Mouse (Mus musculus) midbrain, embryonic 15.5 days (tissue): Measurements from ENCODE around the gene Hpse2. TPM values are rescaled to one million over a fixed set of nuclear protein-coding genes. Genes with fewer than 3 reads are reported as not detected.

Experiments
- ATAC-seq: fragments of 200-750 bp; cut with Nextera tagmentation; replicated peaks from 2 replicates; pipeline ENCODE4 v1.8.0; 2017; ENCODE audit warnings: moderate TSS enrichment
- H3K27ac ChIP-seq: fragments of 300-500 bp; sonication (generic); 2 replicates; pipeline ENCODE4 v1.5.1; 2015; ENCODE audit warnings: mild to moderate bottlenecking, inconsistent platforms
- H3K27me3 ChIP-seq: fragments of 300-500 bp; sonication (generic); replicated peaks from 2 replicates; pipeline ENCODE4 v1.6.1; 2015; ENCODE audit warnings: inconsistent platforms
- H3K36me3 ChIP-seq: fragments of 300-500 bp; sonication (generic); replicated peaks from 2 replicates; pipeline ENCODE4 v1.6.1; 2015; ENCODE audit warnings: inconsistent platforms
- H3K4me1 ChIP-seq: fragments of 300-500 bp; sonication (generic); 2 replicates; pipeline ENCODE4 v1.6.1; 2015; ENCODE audit warnings: inconsistent platforms
- H3K4me2 ChIP-seq: fragments of 300-500 bp; sonication (generic); 2 replicates; pipeline ENCODE4 v1.6.1; 2015; ENCODE audit warnings: inconsistent platforms, mild to moderate bottlenecking, moderate library complexity
- H3K4me3 ChIP-seq: fragments of 300-500 bp; sonication (generic); 2 replicates; pipeline ENCODE4 v1.5.1; 2015; ENCODE audit warnings: mild to moderate bottlenecking, inconsistent platforms
- H3K9ac ChIP-seq: fragments of 300-500 bp; sonication (generic); 2 replicates; pipeline ENCODE4 v1.6.1; 2015; ENCODE audit warnings: mild to moderate bottlenecking, inconsistent platforms
- H3K9me3 ChIP-seq: fragments of 300-500 bp; sonication (generic); 2 replicates; pipeline ENCODE4 v1.6.1; 2016; ENCODE audit warnings: inconsistent platforms
- WGBS: fragments of 180-500 bp; shearing (Covaris S2); methylation state at CpG from one replicate; pipeline ENCODE4 v1.1.7; 2015; ENCODE audit warnings: mixed read lengths; 5-methylcytosine and 5-hydroxymethylcytosine counted together
- polyA plus RNA-seq: library from polyadenylated mRNA; unstranded; fragments of >200 nt; fragmentation: Nextera tagmentation; extraction: Ambion mirVana; gene quantifications from 2 replicates; pipeline ENCODE4 v1.2.1, GENCODE M21; 2015

Hpse2 gene
- polyA plus RNA-seq, 1 experiment from 2014 or later = 0.18 TPM

GRCm38 (mm10) chr19:42753141-42753917 is 634.8 kb downstream of the Hpse2 start:
- H3K9me3 ChIP-seq = no peaks in the 10 kb centered on the region
- ATAC-seq = peak; percentile 43
- no peak overlapping the region for H3K9ac ChIP-seq
- peak overlapping the region; percentile 51; the same call in 1 of the 2 replicates for H3K27ac ChIP-seq
- H3K4me1 ChIP-seq = peaks cover 16% of the 10 kb centered on the region
- H3K36me3 ChIP-seq = no peaks in the 10 kb centered on the region
- 31% methylated on average over 11 of the region's 11 CpGs for WGBS
- H3K4me3 ChIP-seq = no peak overlapping the region
- H3K27me3 ChIP-seq = no peaks in the 10 kb centered on the region
- peak overlapping the region; percentile 52 for H3K4me2 ChIP-seq

- Histone ChIP-seq H3K27ac (peak within 1 kb of the TSS; percentile 51), H3K36me3 (no peaks in the 10 kb centered on the region), H3K4me3 (peak within 1 kb of the TSS; percentile 31), H3K4me1 (peaks cover 16% of the 10 kb centered on the region), H3K9me3 (no peaks in the 10 kb centered on the region), H3K9ac (peak within 1 kb of the TSS; percentile 33), H3K27me3 (no peaks in the 10 kb centered on the region), H3K4me2 (peak within 1 kb of the TSS; percentile 52)
- peak; percentile 86 for ATAC-seq
- 2% methylated on average over 22 of the region's 22 CpGs for WGBS
Observed at GRCm38 (mm10) chr19:42752363-42752931, 635.7 kb downstream of the Hpse2 start, which contains the start of gene Pyroxd2. TSS of gene Pyroxd2 (minus strand) at chr19:42752775.

GRCm38 (mm10) chr19:42750196-42750595 is 638.0 kb downstream of the Hpse2 start:
- H3K4me3 ChIP-seq = no peak overlapping the region
- no peaks in the 10 kb centered on the region for H3K9me3 ChIP-seq
- no peak overlapping the region for H3K27ac ChIP-seq
- no peak overlapping the region for H3K4me2 ChIP-seq
- no peak overlapping the region for H3K9ac ChIP-seq
- H3K4me1 ChIP-seq = peaks cover 16% of the 10 kb centered on the region
- no peaks in the 10 kb centered on the region for H3K27me3 ChIP-seq
- no peak for ATAC-seq
- 79% methylated on average over 11 of the region's 11 CpGs for WGBS
- H3K36me3 ChIP-seq = no peaks in the 10 kb centered on the region

- no peaks in the 10 kb centered on the region for H3K27me3 ChIP-seq
- no peak overlapping the region for H3K9ac ChIP-seq
- no peak overlapping the region for H3K4me2 ChIP-seq
- H3K4me1 ChIP-seq = peaks cover 7% of the 10 kb centered on the region; the same call in 1 of the 2 replicates
- no peak for ATAC-seq
- H3K27ac ChIP-seq = no peak overlapping the region
- no peak overlapping the region for H3K4me3 ChIP-seq
- H3K9me3 ChIP-seq = no peaks in the 10 kb centered on the region
- WGBS = 90% methylated on average over 8 of the region's 8 CpGs
- no peaks in the 10 kb centered on the region for H3K36me3 ChIP-seq
Observed at GRCm38 (mm10) chr19:42746702-42747101, 641.5 kb downstream of the Hpse2 start.

GRCm38 (mm10) chr19:42745869-42746224 is 642.3 kb downstream of the Hpse2 start:
- no peak for ATAC-seq
- Histone ChIP-seq H3K4me3 (no peak overlapping the region), H3K27ac (no peak overlapping the region), H3K4me2 (no peak overlapping the region), H3K4me1 (0 out of 2 replicates have a peak, but pooled peaks cover 4% of the 10 kb centered on the region), H3K9me3 (no peaks in the 10 kb centered on the region), H3K9ac (no peak overlapping the region), H3K36me3 (no peaks in the 10 kb centered on the region), H3K27me3 (no peaks in the 10 kb centered on the region)
- WGBS = 89% methylated on average over 4 of the region's 4 CpGs

GRCm38 (mm10) chr19:42745084-42745868 is 642.9 kb downstream of the Hpse2 start:
- no peaks in the 10 kb centered on the region for H3K36me3 ChIP-seq
- no peaks in the 10 kb centered on the region for H3K9me3 ChIP-seq
- H3K4me2 ChIP-seq = no peak overlapping the region
- H3K27me3 ChIP-seq = no peaks in the 10 kb centered on the region
- no peak for ATAC-seq
- H3K4me1 ChIP-seq = 0 out of 2 replicates have a peak, but pooled peaks cover 4% of the 10 kb centered on the region
- no peak overlapping the region for H3K27ac ChIP-seq
- 65% methylated on average over 9 of the region's 9 CpGs for WGBS
- H3K4me3 ChIP-seq = no peak overlapping the region
- no peak overlapping the region for H3K9ac ChIP-seq

- H3K9me3 ChIP-seq = no peaks in the 10 kb centered on the region
- H3K4me2 ChIP-seq = no peak overlapping the region
- 0 out of 2 replicates have a peak, but pooled peaks cover 4% of the 10 kb centered on the region for H3K4me1 ChIP-seq
- ATAC-seq = peak; percentile 77
- no peak overlapping the region for H3K27ac ChIP-seq
- H3K4me3 ChIP-seq = no peak overlapping the region
- no peak overlapping the region for H3K9ac ChIP-seq
- no peaks in the 10 kb centered on the region for H3K27me3 ChIP-seq
- no peaks in the 10 kb centered on the region for H3K36me3 ChIP-seq
- 26% methylated on average over 4 of the region's 4 CpGs for WGBS
Observed at GRCm38 (mm10) chr19:42744162-42744586, 644.0 kb downstream of the Hpse2 start.

- no peaks in the 10 kb centered on the region for H3K36me3 ChIP-seq
- H3K27me3 ChIP-seq = no peaks in the 10 kb centered on the region
- ATAC-seq = no peak
- H3K4me3 ChIP-seq = no peak overlapping the region
- H3K4me2 ChIP-seq = no peak overlapping the region
- no peaks in the 10 kb centered on the region for H3K9me3 ChIP-seq
- H3K27ac ChIP-seq = no peak overlapping the region
- no peak overlapping the region for H3K9ac ChIP-seq
- WGBS = 45% methylated on average over 16 of the region's 16 CpGs
- H3K4me1 ChIP-seq = 0 out of 2 replicates have a peak, but pooled peaks cover 4% of the 10 kb centered on the region
Observed at GRCm38 (mm10) chr19:42743261-42743660, 644.9 kb downstream of the Hpse2 start.

- H3K36me3 ChIP-seq = no peaks in the 10 kb centered on the region
- ATAC-seq = no peak
- WGBS = 80% methylated on average over 14 of the region's 14 CpGs
- H3K4me2 ChIP-seq = no peak overlapping the region
- no peak overlapping the region for H3K27ac ChIP-seq
- no peak overlapping the region for H3K9ac ChIP-seq
- H3K4me3 ChIP-seq = no peak overlapping the region
- H3K9me3 ChIP-seq = no peaks in the 10 kb centered on the region
- no peaks in the 10 kb centered on the region for H3K27me3 ChIP-seq
- H3K4me1 ChIP-seq = 0 out of 2 replicates have a peak, but pooled peaks cover 4% of the 10 kb centered on the region
Observed at GRCm38 (mm10) chr19:42741884-42742283, 646.3 kb downstream of the Hpse2 start.

GRCm38 (mm10) chr19:42740163-42740899 is 647.8 kb downstream of the Hpse2 start:
- Histone ChIP-seq H3K27ac (no peak overlapping the region), H3K9ac (no peak overlapping the region), H3K4me3 (no peak overlapping the region), H3K27me3 (no peaks in the 10 kb centered on the region), H3K4me1 (0 out of 2 replicates have a peak, but pooled peaks cover 4% of the 10 kb centered on the region), H3K36me3 (no peaks in the 10 kb centered on the region), H3K4me2 (no peak overlapping the region), H3K9me3 (no peaks in the 10 kb centered on the region)
- no peak for ATAC-seq
- WGBS = 78% methylated on average over 8 of the region's 8 CpGs

- H3K4me1 ChIP-seq = 0 out of 2 replicates have a peak, but pooled peaks cover 4% of the 10 kb centered on the region
- H3K27me3 ChIP-seq = no peaks in the 10 kb centered on the region
- no peak overlapping the region for H3K4me3 ChIP-seq
- no peaks in the 10 kb centered on the region for H3K36me3 ChIP-seq
- no peaks in the 10 kb centered on the region for H3K9me3 ChIP-seq
- no peak overlapping the region for H3K27ac ChIP-seq
- 94% methylated on average over 6 of the region's 6 CpGs for WGBS
- no peak overlapping the region for H3K9ac ChIP-seq
- ATAC-seq = no peak
- H3K4me2 ChIP-seq = no peak overlapping the region
Observed at GRCm38 (mm10) chr19:42739734-42740133, 648.4 kb downstream of the Hpse2 start.
